9 mouse cellular contexts compared by ENCODE assay signal in genomic region chr1:172481111-172481510, GRCm38 (mm10). TPM values are rescaled to one million over a fixed set of nuclear protein-coding genes. Genes with fewer than 3 reads are reported as not detected.
DNase-seq lines count a peak whose midpoint lies in the region; ATAC-seq and TF ChIP-seq lines count a peak whose summit lies in the region.
"Had no signal": no experiment of that assay in that cellular context is flagged by ENCODE, and none has a peak within 500 bp of the region (broad histone marks: within the 10 kb centered on the region; RNA-seq: fewer than 3 reads in every experiment).

No protein-coding gene starts in this region.

- H3K4me3 ChIP-seq in heart, embryonic 14.5 days (ENCODE audit: control insufficient read depth in 1 of 2, insufficient read depth in 1 of 2, low read depth in 1 of 2, low read length in 2 of 2), result peak overlapping the region in 1 of 2 experiments; percentile 50; a peak in 2 of 4 replicates
- peak overlapping the region; percentile 71 for H3K4me3 ChIP-seq in embryonic facial prominence, embryonic 10.5 days
- H3K4me3 ChIP-seq in hindbrain, postnatal 0 days (ENCODE audit: low read length), result peak overlapping the region; percentile 62
- peak overlapping the region; percentile 72 for H3K4me3 ChIP-seq in midbrain, embryonic 13.5 days (replicated peaks)

- no peak for DNase-seq in heart, postnatal 14 days
- DNase-seq in embryonic facial prominence, embryonic 10.5 days (ENCODE audit: low spot score), result no peak
- no peak for DNase-seq in hindbrain, postnatal 0 days (ENCODE audit: low spot score)
- DNase-seq in left cerebral cortex, adult 9 months (ENCODE audit: low spot score in 2 of 2), result no peak
- no peak for DNase-seq in adrenal gland, postnatal 14 days

- no peak overlapping the region for H3K27ac ChIP-seq in heart, embryonic 14.5 days (replicated peaks in 1 of 2; ENCODE audit: control insufficient read depth in 1 of 2, insufficient read depth in 1 of 2, low read depth in 2 of 2, low read length in 2 of 2)
- H3K27ac ChIP-seq in embryonic facial prominence, embryonic 10.5 days (replicated peaks), result peak overlapping the region; percentile 91
- no peak overlapping the region for H3K27ac ChIP-seq in hindbrain, postnatal 0 days
- no peak overlapping the region for H3K27ac ChIP-seq in midbrain, embryonic 13.5 days

- no peak for TF ChIP-seq CTCF in hindbrain, postnatal 0 days (IDR thresholded peaks at IDR 0.05; ENCODE audit: low read depth)

- no peaks in the 10 kb centered on the region for H3K9me3 ChIP-seq in heart, embryonic 14.5 days (ENCODE audit: control insufficient read depth, low read length)
- no peaks in the 10 kb centered on the region for H3K9me3 ChIP-seq in embryonic facial prominence, embryonic 10.5 days
- H3K9me3 ChIP-seq in hindbrain, postnatal 0 days (ENCODE audit: low read length), result no peaks in the 10 kb centered on the region
- no peaks in the 10 kb centered on the region for H3K9me3 ChIP-seq in midbrain, embryonic 13.5 days

- H3K27me3 ChIP-seq in heart, embryonic 14.5 days (ENCODE audit: control insufficient read depth, insufficient read depth, low read length), result no peaks in the 10 kb centered on the region; the same call in 1 of the 2 replicates
- peaks cover 12% of the 10 kb centered on the region for H3K27me3 ChIP-seq in embryonic facial prominence, embryonic 10.5 days (replicated peaks; ENCODE audit: low read depth, poor library complexity, severe bottlenecking)
- no peaks in the 10 kb centered on the region for H3K27me3 ChIP-seq in hindbrain, postnatal 0 days (ENCODE audit: insufficient read depth, low read length)
- H3K27me3 ChIP-seq in midbrain, embryonic 13.5 days, result peaks cover 9% of the 10 kb centered on the region; the same call in 1 of the 2 replicates

- H3K4me1 ChIP-seq in heart, embryonic 14.5 days (ENCODE audit: control insufficient read depth in 2 of 2, insufficient read depth in 2 of 2, low read length in 2 of 2), result peaks cover 0 to 6% of the 10 kb centered on the region in 2 experiments; a peak in 2 of 4 replicates
- peaks cover 48% of the 10 kb centered on the region for H3K4me1 ChIP-seq in embryonic facial prominence, embryonic 10.5 days
- peaks cover 24% of the 10 kb centered on the region for H3K4me1 ChIP-seq in hindbrain, postnatal 0 days (ENCODE audit: insufficient read depth, low read length)
- H3K4me1 ChIP-seq in midbrain, embryonic 13.5 days (replicated peaks), result peaks cover 43% of the 10 kb centered on the region

- peak overlapping the region; percentile 92 for H3K4me2 ChIP-seq in heart, embryonic 14.5 days (ENCODE audit: low read length)
- peak overlapping the region; percentile 88 for H3K4me2 ChIP-seq in hindbrain, postnatal 0 days (ENCODE audit: low read depth, low read length)
- peak overlapping the region; percentile 97 for H3K4me2 ChIP-seq in midbrain, embryonic 13.5 days (replicated peaks)

- ATAC-seq in heart, embryonic 14.5 days (ENCODE audit: insufficient number of reproducible peaks, insufficient read depth, low FRiP score, low read depth), result no peak
- no peak for ATAC-seq in hindbrain, postnatal 0 days
- ATAC-seq in midbrain, embryonic 13.5 days, result no peak
- no peak for ATAC-seq in megakaryocyte-erythroid progenitor cell, adult 5-6 weeks (replicated peaks; ENCODE audit: low FRiP score, low TSS enrichment, poor library complexity, severe bottlenecking)

- 16% methylated on average over 13 of the region's 13 CpGs for WGBS in heart, embryonic 14.5 days
- 14% methylated on average over 13 of the region's 13 CpGs for WGBS in embryonic facial prominence, embryonic 10.5 days
- WGBS in hindbrain, postnatal 0 days, result 23% methylated on average over 13 of the region's 13 CpGs
- WGBS in midbrain, embryonic 13.5 days, result 19% methylated on average over 13 of the region's 13 CpGs

- H3K36me3 ChIP-seq in heart, embryonic 14.5 days (ENCODE audit: control insufficient read depth, insufficient read depth, low read length), result no peaks in the 10 kb centered on the region
- peaks cover 20% of the 10 kb centered on the region for H3K36me3 ChIP-seq in embryonic facial prominence, embryonic 10.5 days (replicated peaks)
- H3K36me3 ChIP-seq in hindbrain, postnatal 0 days (ENCODE audit: insufficient read depth, low read length), result no peaks in the 10 kb centered on the region
- no peaks in the 10 kb centered on the region for H3K36me3 ChIP-seq in midbrain, embryonic 13.5 days

- intact Hi-C loops in heart, postnatal 14 days (cut with DNase I), result no loop called here

- peak overlapping the region; percentile 65 for H3K9ac ChIP-seq in heart, embryonic 14.5 days (ENCODE audit: low read length)
- peak overlapping the region; percentile 49; the same call in 1 of the 2 replicates for H3K9ac ChIP-seq in hindbrain, postnatal 0 days (replicated peaks; ENCODE audit: low read length)
- peak overlapping the region; percentile 85; the same call in 1 of the 2 replicates for H3K9ac ChIP-seq in midbrain, embryonic 13.5 days (replicated peaks)

RNA-seq across cellular contexts. Expression of gene Igsf9, which starts 0.5 kb away (rescaled TPM):
- 2.0 and 5.0 TPM in 2 replicates for polyA plus RNA-seq in heart, embryonic 14.5 days (2014; fragmentation: Nextera tagmentation; extraction: Ambion mirVana)
- under 1 TPM; 0.49 to 0.76 TPM for total RNA-seq in heart, postnatal 14 days (2021)
- 92.8 and 95.9 TPM in 2 replicates for polyA plus RNA-seq in embryonic facial prominence, embryonic 10.5 days (2016; fragmentation: Nextera tagmentation; extraction: Ambion mirVana)
- 17.9 and 33.0 TPM in 2 replicates for total RNA-seq in hindbrain, postnatal 0 days (2014; rRNA removed)
- 10.5 and 13.5 TPM in 2 replicates for polyA plus RNA-seq in hindbrain, postnatal 0 days (2015; fragmentation: Nextera tagmentation; extraction: Ambion mirVana)
- polyA plus RNA-seq in midbrain, embryonic 13.5 days (2015; fragmentation: Nextera tagmentation; extraction: Ambion mirVana), result 89.0 and 94.9 TPM in 2 replicates
- not detected in 2 replicates for total RNA-seq in megakaryocyte-erythroid progenitor cell, adult 5-6 weeks (2014; fragmentation: Nextera tagmentation)
- total RNA-seq in megakaryocyte-erythroid progenitor cell, adult 5-6 weeks (2017), result 0.09 TPM in 1 of 2 replicates, not detected in the other
- 2.4 and 2.8 TPM in 2 replicates for total RNA-seq in adrenal gland, postnatal 14 days (2021)

RNA-seq across cellular contexts. Expression of gene Slamf9, which starts 6.0 kb away (rescaled TPM):
- 1.5 and 1.6 TPM in 2 replicates for polyA plus RNA-seq in heart, embryonic 14.5 days (2014; fragmentation: Nextera tagmentation; extraction: Ambion mirVana)
- 1 to 10 TPM in 1 of 2 experiments, under 1 TPM in 1; 0.98 to 1.1 TPM for total RNA-seq in heart, postnatal 14 days (2021)
- not detected in 2 replicates for polyA plus RNA-seq in embryonic facial prominence, embryonic 10.5 days (2016; fragmentation: Nextera tagmentation; extraction: Ambion mirVana)
- not detected in 2 replicates for total RNA-seq in hindbrain, postnatal 0 days (2014; rRNA removed)
- polyA plus RNA-seq in hindbrain, postnatal 0 days (2015; fragmentation: Nextera tagmentation; extraction: Ambion mirVana), result 0.39 and 0.49 TPM in 2 replicates
- polyA plus RNA-seq in midbrain, embryonic 13.5 days (2015; fragmentation: Nextera tagmentation; extraction: Ambion mirVana), result 0.31 TPM in 1 of 2 replicates, not detected in the other
- total RNA-seq in megakaryocyte-erythroid progenitor cell, adult 5-6 weeks (2014; fragmentation: Nextera tagmentation), result not detected in 2 replicates
- not detected in 2 replicates for total RNA-seq in megakaryocyte-erythroid progenitor cell, adult 5-6 weeks (2017)
- 1.2 and 1.6 TPM in 2 replicates for total RNA-seq in adrenal gland, postnatal 14 days (2021)

RNA-seq across cellular contexts. Expression of gene Tagln2, which starts 18.7 kb away (rescaled TPM):
- 187 and 196 TPM in 2 replicates for polyA plus RNA-seq in heart, embryonic 14.5 days (2014; fragmentation: Nextera tagmentation; extraction: Ambion mirVana)
- 100 to 1,000 TPM; 110 to 117 TPM for total RNA-seq in heart, postnatal 14 days (2021)
- polyA plus RNA-seq in embryonic facial prominence, embryonic 10.5 days (2016; fragmentation: Nextera tagmentation; extraction: Ambion mirVana), result 75.1 and 82.5 TPM in 2 replicates
- 45.1 and 70.2 TPM in 2 replicates for total RNA-seq in hindbrain, postnatal 0 days (2014; rRNA removed)
- 59.2 and 61.6 TPM in 2 replicates for polyA plus RNA-seq in hindbrain, postnatal 0 days (2015; fragmentation: Nextera tagmentation; extraction: Ambion mirVana)
- polyA plus RNA-seq in midbrain, embryonic 13.5 days (2015; fragmentation: Nextera tagmentation; extraction: Ambion mirVana), result 44.0 and 49.9 TPM in 2 replicates
- total RNA-seq in megakaryocyte-erythroid progenitor cell, adult 5-6 weeks (2014; fragmentation: Nextera tagmentation), result 244 and 269 TPM in 2 replicates
- total RNA-seq in megakaryocyte-erythroid progenitor cell, adult 5-6 weeks (2017), result 147 and 171 TPM in 2 replicates
- total RNA-seq in adrenal gland, postnatal 14 days (2021), result 105 and 120 TPM in 2 replicates

RNA-seq across cellular contexts. Expression of gene Cfap45, which starts 39.5 kb away (rescaled TPM):
- 2.0 and 2.6 TPM in 2 replicates for polyA plus RNA-seq in heart, embryonic 14.5 days (2014; fragmentation: Nextera tagmentation; extraction: Ambion mirVana)
- 1 to 10 TPM in 1 of 2 experiments, under 1 TPM in 1; 0.63 to 2.0 TPM for total RNA-seq in heart, postnatal 14 days (2021)
- 1.3 TPM in 2 replicates for polyA plus RNA-seq in embryonic facial prominence, embryonic 10.5 days (2016; fragmentation: Nextera tagmentation; extraction: Ambion mirVana)
- 1.0 and 1.2 TPM in 2 replicates for total RNA-seq in hindbrain, postnatal 0 days (2014; rRNA removed)
- polyA plus RNA-seq in hindbrain, postnatal 0 days (2015; fragmentation: Nextera tagmentation; extraction: Ambion mirVana), result 3.7 and 4.5 TPM in 2 replicates
- polyA plus RNA-seq in midbrain, embryonic 13.5 days (2015; fragmentation: Nextera tagmentation; extraction: Ambion mirVana), result 1.9 and 2.0 TPM in 2 replicates
- total RNA-seq in megakaryocyte-erythroid progenitor cell, adult 5-6 weeks (2014; fragmentation: Nextera tagmentation), result not detected in 2 replicates
- 0.75 TPM in 1 of 2 replicates, not detected in the other for total RNA-seq in megakaryocyte-erythroid progenitor cell, adult 5-6 weeks (2017)
- total RNA-seq in adrenal gland, postnatal 14 days (2021), result 0.22 and 1.0 TPM in 2 replicates
- polyA plus RNA-seq: C2C12 had no signal
